Mouse (Mus musculus) cerebellum, adult 2 months (tissue): ENCODE measurements around the gene Cdc27. TPM values are rescaled to one million over a fixed set of nuclear protein-coding genes. Genes with fewer than 3 reads are reported as not detected.
A peak's percentile ranks its signal among the peaks of the same experiment; 100 is the strongest.

Experiments
- DNase-seq, 2 experiments: peaks; one replicate each; pipeline ENCODE4 v3.0.0; 2021
- H3K27ac ChIP-seq: fragments of 200-500 bp; 2 replicates; pipeline ENCODE4 v1.5.1; 2012; ENCODE audit warnings: low read length, control low read depth, inconsistent platforms; ENCODE audit not compliant: insufficient read depth
- H3K27me3 ChIP-seq: fragments of 200-500 bp; 2 replicates; pipeline ENCODE4 v1.6.1; 2012; ENCODE audit warnings: inconsistent platforms, mild to moderate bottlenecking, low read length, moderate library complexity; ENCODE audit not compliant: control insufficient read depth, insufficient read depth
- H3K4me1 ChIP-seq: fragments of 200-500 bp; 2 replicates; pipeline ENCODE4 v1.6.1; 2011; ENCODE audit warnings: low read length; ENCODE audit not compliant: control insufficient read depth, insufficient read depth
- H3K4me3 ChIP-seq: fragments of 200-500 bp; replicated peaks from 2 replicates; pipeline ENCODE3; 2011; ENCODE audit warnings: mild to moderate bottlenecking, low read depth, low read length, control low read depth; ENCODE audit not compliant: insufficient read depth
- CTCF ChIP-seq: fragments of 200-500 bp; IDR thresholded peaks from 2 replicates; pipeline ENCODE4 v1.5.1; 2011; ENCODE audit warnings: low read depth, mild to moderate bottlenecking, control low read depth, low read length, moderate library complexity, borderline replicate concordance; ENCODE audit not compliant: insufficient read depth
- POLR2A ChIP-seq: fragments of 200-500 bp; IDR thresholded peaks from 2 replicates; pipeline ENCODE4 v1.6.1; 2011; ENCODE audit warnings: low read length, control low read depth, borderline replicate concordance; ENCODE audit not compliant: insufficient read depth
- WGBS: fragments of 180-500 bp; shearing (Covaris S2); methylation state at CpG from one replicate; pipeline ENCODE4 v1.1.7; 2018; 5-methylcytosine and 5-hydroxymethylcytosine counted together
- polyA plus RNA-seq: library from polyadenylated mRNA; depleted of rRNA; stranded (reverse); fragments of >200 nt; gene quantifications from 2 replicates; pipeline ENCODE4 v1.2.3, GENCODE M21; 2012; rRNA removed

Gene Cdc27
- 20.9 and 22.4 TPM in 2 replicates for polyA plus RNA-seq

DNA sequence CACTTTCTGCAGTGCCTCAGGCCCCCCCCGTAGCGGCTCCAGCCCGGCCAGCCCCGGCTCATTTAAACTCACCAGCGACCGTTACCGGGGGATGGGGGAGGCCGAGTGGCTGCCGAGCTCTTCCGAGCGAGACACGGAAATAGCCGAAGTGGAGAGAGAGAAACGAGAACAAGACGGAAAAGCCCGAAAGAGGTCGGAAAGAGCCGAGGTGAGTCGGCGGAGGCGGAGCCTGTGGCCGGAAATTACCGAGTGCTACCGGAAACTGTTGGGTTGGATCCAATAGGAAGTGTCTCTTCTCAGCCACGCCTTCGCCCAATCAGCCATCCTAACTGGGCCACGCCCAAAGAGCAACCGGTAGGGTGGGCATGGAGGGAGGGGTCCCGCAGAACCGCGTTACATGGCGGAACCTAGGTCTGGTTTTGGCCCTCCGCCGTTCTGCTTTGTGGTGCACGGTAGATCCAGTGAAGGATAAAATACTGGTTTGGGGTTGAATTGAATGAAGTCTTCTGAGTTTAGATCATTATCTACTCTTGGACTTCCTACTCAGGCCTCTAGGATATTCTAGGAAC, at the start of gene Cdc27, which contains the start of gene Myl4:
Cdc27 (minus strand) TSS at position 215 of the 569 bp plus-strand sequence.
Myl4 (plus strand) TSS at position 258 of the 569 bp plus-strand sequence.
- Histone ChIP-seq H3K4me3 (peak within 1 kb of the TSS; percentile 75), H3K4me1 (no peaks in the 10 kb centered on the region), H3K27me3 (no peaks in the 10 kb centered on the region), H3K27ac (peak within 1 kb of the TSS; percentile 72)
- peak; percentile 96 to 100 for DNase-seq
- 0 out of 2 replicates have a peak, but pooled peaks have one; percentile 30 for TF ChIP-seq POLR2A
- TF ChIP-seq CTCF = no peak
- 1% methylated on average over 35 of the region's 35 CpGs for WGBS

DNA sequence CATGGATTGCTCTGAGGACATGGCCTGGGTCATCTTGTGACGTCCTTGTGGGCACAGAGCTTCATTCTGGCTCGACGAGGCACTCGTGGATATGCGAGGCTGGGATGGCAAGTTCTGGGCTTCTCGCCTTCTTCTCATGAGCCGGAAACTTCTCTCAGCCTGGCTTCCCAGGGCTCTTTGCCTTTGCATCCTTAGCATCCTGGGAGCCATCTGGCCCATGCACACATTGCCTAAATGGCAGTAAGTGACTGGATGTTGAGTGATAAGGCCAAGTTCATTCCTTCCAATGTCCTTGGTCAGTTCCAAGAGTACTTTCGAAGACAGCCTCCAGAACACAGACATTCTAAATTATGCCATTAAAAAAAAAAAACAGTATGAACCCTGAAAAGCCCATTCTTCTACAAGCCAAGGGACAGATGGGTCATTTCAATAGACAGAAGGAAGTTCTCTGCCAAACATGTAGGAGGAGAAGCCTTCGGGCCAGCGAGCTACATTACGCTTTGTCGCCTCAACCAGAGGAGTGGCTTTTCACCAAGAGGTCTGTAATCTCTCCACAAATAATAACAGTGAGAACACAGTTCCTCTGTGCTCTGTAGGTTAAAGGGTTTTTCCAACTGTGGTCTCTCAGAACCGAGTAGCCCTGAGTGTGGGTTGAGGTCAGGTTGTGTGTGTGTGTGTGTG, 49.0 kb upstream of the Cdc27 start:
- no peak overlapping the region for H3K4me3 ChIP-seq

DNA sequence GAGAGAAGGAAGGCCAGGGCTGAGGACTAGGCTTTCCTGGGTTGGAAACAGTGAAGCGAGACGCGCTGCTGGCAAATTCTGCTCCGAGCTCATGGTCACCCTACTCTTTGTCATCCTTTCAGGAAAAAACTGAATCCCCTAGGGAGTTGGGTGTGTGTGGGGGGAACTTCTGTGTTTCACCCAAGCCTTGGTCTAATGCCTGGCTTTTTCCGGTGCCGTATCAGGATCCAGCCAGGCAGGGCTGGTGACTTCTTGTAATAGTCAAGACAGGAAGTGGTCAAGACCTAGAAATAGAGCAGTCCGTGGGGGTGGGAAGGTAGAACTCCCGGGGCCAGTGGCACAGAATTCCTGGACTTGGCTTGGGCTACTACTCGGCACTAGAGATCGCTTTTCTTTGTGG, 45.9 kb upstream of the Cdc27 start:
- Histone ChIP-seq H3K4me3 (no peak overlapping the region), H3K4me1 (peaks cover 4% of the 10 kb centered on the region), H3K27ac (no peak overlapping the region), H3K27me3 (no peaks in the 10 kb centered on the region)
- WGBS = 80% methylated on average over 10 of the region's 10 CpGs
- DNase-seq = no peak
- TF ChIP-seq CTCF (no peak), POLR2A (no peak)

More for the DNA sequence above, 49.0 kb upstream of the Cdc27 start:
- TF ChIP-seq POLR2A (no peak), CTCF (no peak)
- peak in 1 of 2 experiments; percentile 55 for DNase-seq
- 16% methylated on average over 13 of the region's 13 CpGs for WGBS
- Histone ChIP-seq H3K27ac (no peak overlapping the region), H3K27me3 (no peaks in the 10 kb centered on the region), H3K4me1 (peaks cover 4% of the 10 kb centered on the region)

DNA sequence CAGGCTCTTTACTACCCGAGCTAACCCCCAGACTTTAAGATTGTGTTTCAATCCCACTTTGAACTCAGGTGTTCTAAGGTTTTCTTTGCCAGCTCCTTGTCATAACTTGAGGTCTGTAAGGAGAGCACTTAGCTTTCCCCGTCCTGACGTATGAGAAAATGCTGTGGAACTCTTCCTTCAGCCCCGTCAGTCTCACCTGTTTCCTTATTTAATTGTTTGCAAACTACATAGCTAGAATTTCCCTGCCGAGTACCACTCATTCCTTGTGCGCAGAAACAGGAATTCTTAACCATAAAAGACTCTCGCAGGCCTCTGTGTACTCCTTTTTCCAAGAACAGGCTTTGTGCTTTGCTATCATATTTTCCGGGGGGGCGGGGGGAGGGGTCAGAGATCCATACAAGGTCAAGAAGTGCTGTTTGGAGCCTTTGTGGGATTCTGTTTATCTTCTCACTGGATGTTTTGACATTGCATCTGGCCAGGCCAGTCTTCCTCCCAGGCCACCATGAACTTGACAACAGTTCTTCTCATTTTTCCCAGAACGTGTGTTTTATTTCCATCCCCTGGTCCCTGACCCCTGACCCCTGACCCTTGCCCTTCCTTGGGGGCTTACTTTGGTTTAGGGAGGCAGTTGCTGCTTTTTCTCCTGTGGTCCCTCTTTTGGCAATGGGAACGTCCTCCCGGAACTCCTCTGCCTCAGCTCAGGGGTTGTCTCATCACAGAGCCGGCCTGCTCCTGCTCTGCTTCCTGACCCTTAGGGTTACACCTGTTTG, 41.8 kb upstream of the Cdc27 start:
- no peak for DNase-seq
- TF ChIP-seq POLR2A (no peak), CTCF (no peak)
- no peaks in the 10 kb centered on the region for H3K4me1 ChIP-seq
- WGBS = 82% methylated on average over 13 of the region's 13 CpGs
- no peak overlapping the region for H3K4me3 ChIP-seq
- H3K27ac ChIP-seq = no peak overlapping the region
- H3K27me3 ChIP-seq = no peaks in the 10 kb centered on the region

DNA sequence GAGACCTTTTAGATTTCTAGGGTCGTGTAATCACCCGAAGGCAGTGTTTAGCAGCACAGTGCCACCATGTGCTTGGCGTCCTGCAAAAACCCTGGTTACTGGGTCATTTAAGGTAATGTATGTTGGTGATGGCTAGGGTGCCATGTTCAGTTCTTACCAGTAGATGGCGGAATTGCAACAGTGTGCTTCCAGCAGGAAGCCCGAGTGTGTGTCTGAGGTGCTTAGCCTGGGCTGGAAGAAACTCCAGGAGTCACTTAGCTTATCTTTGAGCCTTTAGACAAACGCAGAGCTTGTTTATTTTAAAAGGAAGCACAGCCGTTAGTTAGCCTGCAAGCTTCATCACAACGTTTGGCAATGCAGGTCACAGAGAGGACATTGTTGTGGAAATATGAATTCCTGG, 39.7 kb upstream of the Cdc27 start:
- peak; percentile 95 for TF ChIP-seq CTCF
- TF ChIP-seq POLR2A = no peak
- H3K27ac ChIP-seq = no peak overlapping the region
- no peaks in the 10 kb centered on the region for H3K4me1 ChIP-seq
- 2% methylated on average over 8 of the region's 8 CpGs for WGBS
- peak; percentile 78 to 80 for DNase-seq
- H3K27me3 ChIP-seq = no peaks in the 10 kb centered on the region
- H3K4me3 ChIP-seq = no peak overlapping the region

DNA sequence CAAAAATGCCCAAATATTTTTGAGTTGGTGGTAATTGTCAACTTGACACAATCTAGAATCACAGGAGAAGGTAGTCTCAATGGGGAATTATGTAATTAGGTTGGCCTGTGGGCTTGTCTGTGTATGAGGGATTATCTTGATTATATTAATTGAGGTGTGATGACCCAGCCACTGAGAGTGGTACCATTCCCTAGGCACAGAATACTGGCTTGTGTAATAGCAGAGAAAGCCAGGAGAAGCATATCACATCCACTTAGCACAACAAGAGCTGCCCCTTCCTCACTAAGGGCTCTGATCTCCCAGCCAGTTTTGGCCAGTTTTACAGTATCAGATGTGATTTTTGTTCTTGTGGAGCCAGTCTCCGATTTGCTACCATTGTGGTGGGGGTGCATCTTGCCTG, 39.1 kb upstream of the Cdc27 start:
- Histone ChIP-seq H3K27ac (no peak overlapping the region), H3K4me3 (no peak overlapping the region), H3K27me3 (no peaks in the 10 kb centered on the region), H3K4me1 (no peaks in the 10 kb centered on the region)
- WGBS = 69% methylated on average over 1 of the region's 1 CpGs
- no peak for DNase-seq
- TF ChIP-seq CTCF (no peak), POLR2A (no peak)

DNA sequence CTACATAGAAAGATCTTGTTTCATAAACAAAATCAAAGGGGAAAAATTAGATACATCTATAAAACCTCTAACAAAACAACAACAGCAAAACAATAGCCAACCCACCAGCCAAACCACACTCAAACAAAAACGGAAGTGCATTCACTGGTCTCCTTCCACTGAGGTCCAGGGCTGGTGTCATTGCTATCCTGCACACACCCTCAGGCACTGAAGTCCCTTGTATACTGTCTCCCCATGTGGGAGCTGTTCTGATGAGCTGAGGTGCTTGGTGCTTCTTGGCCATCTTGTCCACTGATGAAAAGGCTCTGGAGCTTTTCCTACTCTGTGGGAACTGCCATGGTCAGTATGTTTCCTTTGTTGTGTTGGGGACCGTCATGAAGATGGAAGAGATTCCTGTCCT, 38.1 kb upstream of the Cdc27 start:
- H3K27ac ChIP-seq = no peak overlapping the region
- H3K4me1 ChIP-seq = no peaks in the 10 kb centered on the region
- no peak for TF ChIP-seq POLR2A
- TF ChIP-seq CTCF = no peak
- no peak for DNase-seq
- H3K27me3 ChIP-seq = no peaks in the 10 kb centered on the region
- 97% methylated on average over 2 of the region's 2 CpGs for WGBS
- H3K4me3 ChIP-seq = no peak overlapping the region
